Mouse (Mus musculus): ENCODE measurements around the gene Xylt2. TPM values are rescaled to one million over a fixed set of nuclear protein-coding genes. Genes with fewer than 3 reads are reported as not detected.
"Not testable (repeated sequence)": the region's sequence is repeated elsewhere in the genome, so short reads cannot be mapped to it uniquely, and the experiment has no call there.

Xylt2 gene
- polyA plus RNA-seq, 2 experiments, result 1.8 to 2.8 TPM

DNA sequence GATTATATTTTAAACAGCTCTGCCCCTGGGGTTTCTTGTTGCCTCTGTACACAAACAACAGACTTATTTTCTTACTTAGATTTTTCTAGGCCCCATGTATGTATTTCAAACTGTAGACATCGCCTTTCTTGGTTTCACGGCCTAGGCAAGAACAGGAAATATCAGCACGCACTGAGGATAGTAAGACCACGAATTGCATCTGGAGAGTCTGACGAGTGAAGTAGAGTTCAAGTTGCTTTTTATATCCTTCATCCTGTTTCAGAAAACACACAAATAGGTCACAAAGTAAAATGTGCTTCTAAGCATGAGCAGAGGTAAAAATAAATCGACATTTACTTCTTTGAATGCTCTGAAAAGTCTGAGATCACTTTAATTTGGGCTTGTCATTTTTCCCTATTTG is 18.2 kb upstream of the Xylt2 start:
- H3K9ac ChIP-seq (replicated peaks), result no peak overlapping the region
- no peak overlapping the region for H3K4me2 ChIP-seq (ENCODE audit: low read depth)
- DNase-seq (ENCODE audit: low read depth in 3 of 3, low spot score in 3 of 3) (no peak), ATAC-seq (ENCODE audit: insufficient read depth) (no peak)
- H3K27me3 ChIP-seq (ENCODE audit: control insufficient read depth, insufficient read depth, low read length), result no peaks in the 10 kb centered on the region
- no peaks in the 10 kb centered on the region for H3K9me3 ChIP-seq (ENCODE audit: control insufficient read depth, low read length)
- no peak overlapping the region for H3K27ac ChIP-seq
- no peak for TF ChIP-seq CTCF (IDR thresholded peaks at IDR 0.05; ENCODE audit: low read depth)
- no peak for TF ChIP-seq EP300 (IDR thresholded peaks at IDR 0.05; ENCODE audit: low read depth)
- no peaks in the 10 kb centered on the region for H3K36me3 ChIP-seq (replicated peaks; ENCODE audit: control insufficient read depth, insufficient read depth, low read depth)
- WGBS (ENCODE audit: insufficient replicate concordance), result 41% methylated on average over 6 of the region's 6 CpGs
- no peak overlapping the region for H3K4me3 ChIP-seq (ENCODE audit: insufficient read depth in 1 of 2, low read depth in 2 of 2, low read length in 2 of 2)
- H3K4me1 ChIP-seq (replicated peaks; ENCODE audit: control insufficient read depth in 2 of 2, insufficient read depth in 2 of 2, low read length in 1 of 2), result no peaks in the 10 kb centered on the region

DNA sequence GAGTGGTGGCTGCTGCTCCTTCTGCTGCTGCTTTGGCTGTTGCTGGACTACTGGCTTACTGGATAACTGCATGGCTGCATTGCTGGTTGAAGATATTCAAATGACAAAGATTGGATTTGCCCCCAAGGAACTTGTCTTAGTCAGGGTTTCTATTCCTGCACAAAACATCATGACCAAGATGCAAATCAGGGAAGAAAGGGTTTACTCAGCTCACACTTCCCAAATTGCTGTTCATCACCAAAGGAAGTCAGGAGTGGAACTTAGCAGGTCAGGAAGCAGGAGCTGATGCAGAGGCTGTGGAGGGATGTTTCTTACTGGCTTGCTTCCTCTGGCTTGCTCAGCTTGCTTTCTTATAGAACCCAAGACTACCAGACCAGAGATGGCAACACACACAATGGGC is 15.2 kb upstream of the Xylt2 start:
- not testable (repeated sequence) for H3K4me1 ChIP-seq (replicated peaks; ENCODE audit: control insufficient read depth in 2 of 2, insufficient read depth in 2 of 2, low read length in 1 of 2); H3K27me3 ChIP-seq (ENCODE audit: control insufficient read depth, insufficient read depth, low read length); H3K9ac ChIP-seq (replicated peaks); ATAC-seq (ENCODE audit: insufficient read depth); DNase-seq (ENCODE audit: low read depth in 3 of 3, low spot score in 3 of 3); H3K9me3 ChIP-seq (ENCODE audit: control insufficient read depth, low read length); H3K4me2 ChIP-seq (ENCODE audit: low read depth); H3K27ac ChIP-seq; H3K4me3 ChIP-seq (ENCODE audit: insufficient read depth in 1 of 2, low read depth in 2 of 2, low read length in 2 of 2); H3K36me3 ChIP-seq (replicated peaks; ENCODE audit: control insufficient read depth, insufficient read depth, low read depth)

DNA sequence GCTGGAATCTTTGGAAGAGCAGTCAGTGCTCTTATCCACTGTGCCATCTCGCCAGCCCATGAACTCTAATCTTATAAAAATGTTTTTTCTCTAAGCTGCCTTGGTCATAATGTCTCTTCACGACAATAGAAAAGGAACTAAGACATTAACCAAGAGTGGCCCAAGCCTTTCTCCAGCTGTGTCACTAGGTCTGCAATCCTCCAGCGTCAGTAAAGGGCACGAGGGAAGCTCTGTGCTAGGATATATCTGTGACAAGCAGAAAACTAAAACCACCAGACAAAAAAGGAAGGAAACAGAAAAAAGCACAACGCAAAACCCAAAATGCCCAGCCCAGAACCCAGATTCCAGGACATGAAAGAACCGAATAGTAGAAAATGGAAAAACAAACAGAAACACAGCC is 9.9 kb upstream of the Xylt2 start:
- no peak overlapping the region for H3K4me2 ChIP-seq (ENCODE audit: low read depth)
- H3K4me1 ChIP-seq (replicated peaks; ENCODE audit: control insufficient read depth in 2 of 2, insufficient read depth in 2 of 2, low read length in 1 of 2), result peaks cover 0 to under 1% of the 10 kb centered on the region in 2 experiments; a peak in 1 of 4 replicates
- no peak overlapping the region for H3K9ac ChIP-seq (replicated peaks)
- ATAC-seq (ENCODE audit: insufficient read depth) (no peak), DNase-seq (ENCODE audit: low read depth in 3 of 3, low spot score in 3 of 3) (no peak)
- whole genome bisulfite sequencing (ENCODE audit: insufficient replicate concordance), result 13% methylated on average over 6 of the region's 6 CpGs
- no peaks in the 10 kb centered on the region for H3K9me3 ChIP-seq (ENCODE audit: control insufficient read depth, low read length)
- H3K4me3 ChIP-seq (ENCODE audit: insufficient read depth in 1 of 2, low read depth in 2 of 2, low read length in 2 of 2), result no peak overlapping the region
- H3K27ac ChIP-seq, result no peak overlapping the region
- H3K36me3 ChIP-seq (replicated peaks; ENCODE audit: control insufficient read depth, insufficient read depth, low read depth), result no peaks in the 10 kb centered on the region
- no peaks in the 10 kb centered on the region for H3K27me3 ChIP-seq (ENCODE audit: control insufficient read depth, insufficient read depth, low read length)
- TF ChIP-seq EP300 (IDR thresholded peaks at IDR 0.05; ENCODE audit: low read depth), result no peak
- no peak for TF ChIP-seq CTCF (IDR thresholded peaks at IDR 0.05; ENCODE audit: low read depth)

DNA sequence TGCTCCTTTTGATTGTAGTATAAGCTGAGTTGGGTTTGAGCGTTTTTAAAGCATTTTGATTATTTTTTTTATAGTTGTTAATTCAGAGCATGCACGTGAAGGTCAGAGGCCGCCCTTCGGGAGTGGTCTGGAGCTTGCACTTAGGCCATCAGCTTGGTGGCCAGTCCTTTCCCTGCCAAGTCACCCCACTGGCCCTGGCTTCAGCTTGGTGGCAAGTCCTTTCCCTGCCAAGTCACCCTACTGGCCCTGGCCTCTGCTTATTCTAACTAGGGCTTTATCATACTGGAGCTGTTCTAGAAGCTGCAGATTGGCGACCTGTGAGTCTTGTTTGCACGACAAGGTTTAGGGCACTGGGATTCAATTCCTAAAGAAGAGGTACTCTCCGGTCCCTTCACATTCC is 5.1 kb upstream of the Xylt2 start:
- Histone ChIP-seq H3K36me3 (replicated peaks; ENCODE audit: control insufficient read depth, insufficient read depth, low read depth) (no peaks in the 10 kb centered on the region), H3K4me2 (ENCODE audit: low read depth) (no peak overlapping the region), H3K4me1 (replicated peaks; ENCODE audit: control insufficient read depth in 2 of 2, insufficient read depth in 2 of 2, low read length in 1 of 2) (peaks cover 0 to 2% of the 10 kb centered on the region in 2 experiments; a peak in 1 of 4 replicates), H3K27ac (no peak overlapping the region), H3K9me3 (ENCODE audit: control insufficient read depth, low read length) (no peaks in the 10 kb centered on the region), H3K9ac (replicated peaks) (no peak overlapping the region), H3K27me3 (ENCODE audit: control insufficient read depth, insufficient read depth, low read length) (no peaks in the 10 kb centered on the region), H3K4me3 (ENCODE audit: insufficient read depth in 1 of 2, low read depth in 2 of 2, low read length in 2 of 2) (no peak overlapping the region)
- DNase-seq (ENCODE audit: low read depth in 3 of 3, low spot score in 3 of 3), result no peak
- 68% methylated on average over 7 of the region's 7 CpGs for WGBS (ENCODE audit: insufficient replicate concordance)
- no peak for ATAC-seq (ENCODE audit: insufficient read depth)
- no peak for TF ChIP-seq CTCF (IDR thresholded peaks at IDR 0.05; ENCODE audit: low read depth)
- no peak for TF ChIP-seq EP300 (IDR thresholded peaks at IDR 0.05; ENCODE audit: low read depth)

DNA sequence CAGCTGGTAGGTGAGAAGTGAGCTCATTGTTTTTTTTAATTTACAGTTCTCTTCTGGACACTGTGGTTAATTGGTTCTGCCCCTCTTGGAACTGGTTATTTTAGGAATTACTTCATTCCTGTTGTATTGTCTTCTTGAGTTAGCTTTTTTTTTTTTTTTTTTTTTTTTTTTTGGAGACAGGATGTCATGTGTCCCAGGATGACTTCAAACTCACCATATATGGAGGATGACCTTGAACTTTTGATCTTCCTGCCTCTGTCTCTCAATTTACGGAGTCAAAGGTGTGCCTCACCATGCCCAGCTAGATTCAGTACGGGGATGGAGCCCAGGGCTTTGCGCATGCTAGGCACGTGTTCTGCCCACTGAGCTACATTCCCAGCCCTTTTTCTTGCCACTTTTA is 4.3 kb upstream of the Xylt2 start:
- H3K4me1 ChIP-seq (replicated peaks; ENCODE audit: control insufficient read depth in 2 of 2, insufficient read depth in 2 of 2, low read length in 1 of 2), result peaks cover 0 to 2% of the 10 kb centered on the region in 2 experiments; a peak in 1 of 4 replicates
- DNase-seq (ENCODE audit: low read depth in 3 of 3, low spot score in 3 of 3), result no peak
- TF ChIP-seq CTCF (IDR thresholded peaks at IDR 0.05; ENCODE audit: low read depth), result no peak
- no peak for TF ChIP-seq EP300 (IDR thresholded peaks at IDR 0.05; ENCODE audit: low read depth)
- no peak overlapping the region for H3K4me3 ChIP-seq (ENCODE audit: insufficient read depth in 1 of 2, low read depth in 2 of 2, low read length in 2 of 2)
- no peak overlapping the region for H3K9ac ChIP-seq (replicated peaks)
- H3K9me3 ChIP-seq (ENCODE audit: control insufficient read depth, low read length), result no peaks in the 10 kb centered on the region
- no peak for ATAC-seq (ENCODE audit: insufficient read depth)
- H3K36me3 ChIP-seq (replicated peaks; ENCODE audit: control insufficient read depth, insufficient read depth, low read depth), result no peaks in the 10 kb centered on the region
- no peaks in the 10 kb centered on the region for H3K27me3 ChIP-seq (ENCODE audit: control insufficient read depth, insufficient read depth, low read length)
- WGBS (ENCODE audit: insufficient replicate concordance), result 65% methylated on average over 4 of the region's 4 CpGs
- no peak overlapping the region for H3K27ac ChIP-seq
- H3K4me2 ChIP-seq (ENCODE audit: low read depth), result no peak overlapping the region

DNA sequence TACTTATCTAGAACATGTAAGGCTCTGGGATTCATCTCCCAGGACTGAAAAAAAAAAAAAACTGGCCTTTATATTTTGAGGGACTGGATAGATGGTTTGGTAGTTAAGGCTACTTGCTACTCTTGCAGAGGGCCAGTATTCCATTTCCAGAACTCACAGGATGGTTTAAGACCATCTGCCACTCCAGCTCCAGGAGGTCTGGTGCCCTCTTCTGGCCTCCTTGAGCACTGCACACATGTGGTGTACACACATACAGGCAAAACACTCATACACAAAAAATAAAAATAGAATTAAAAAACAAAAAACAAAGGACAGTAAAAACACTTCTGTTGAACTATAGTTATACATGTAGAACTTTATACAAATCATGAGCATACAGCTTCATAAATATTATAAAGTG is 3.3 kb upstream of the Xylt2 start:
- no peak for ATAC-seq (ENCODE audit: insufficient read depth)

More for the DNA sequence above, 3.3 kb upstream of the Xylt2 start:
- Histone ChIP-seq H3K4me1 (replicated peaks; ENCODE audit: control insufficient read depth in 2 of 2, insufficient read depth in 2 of 2, low read length in 1 of 2) (peaks cover 0 to 8% of the 10 kb centered on the region in 2 experiments; a peak in 2 of 4 replicates), H3K27ac (no peak overlapping the region), H3K36me3 (replicated peaks; ENCODE audit: control insufficient read depth, insufficient read depth, low read depth) (no peaks in the 10 kb centered on the region), H3K4me3 (ENCODE audit: insufficient read depth in 1 of 2, low read depth in 2 of 2, low read length in 2 of 2) (no peak overlapping the region), H3K9me3 (ENCODE audit: control insufficient read depth, low read length) (no peaks in the 10 kb centered on the region), H3K27me3 (ENCODE audit: control insufficient read depth, insufficient read depth, low read length) (no peaks in the 10 kb centered on the region), H3K4me2 (ENCODE audit: low read depth) (no peak overlapping the region), H3K9ac (replicated peaks) (no peak overlapping the region)
- no peak for TF ChIP-seq EP300 (IDR thresholded peaks at IDR 0.05; ENCODE audit: low read depth)
- TF ChIP-seq CTCF (IDR thresholded peaks at IDR 0.05; ENCODE audit: low read depth), result peak; percentile 42
- DNase-seq (ENCODE audit: low read depth in 3 of 3, low spot score in 3 of 3), result no peak
